Mouse (Mus musculus) layer of hippocampus, postnatal 14 days (tissue): ENCODE data around the gene Mog. TPM values are rescaled to one million over a fixed set of nuclear protein-coding genes. Genes with fewer than 3 reads are reported as not detected.
"Not testable (repeated sequence)": the region's sequence is repeated elsewhere in the genome, so short reads cannot be mapped to it uniquely, and the experiment has no call there.

ENCODE experiments used
- DNase-seq, 2 experiments: peaks; one replicate each; pipeline ENCODE4 v3.0.0; 2021 to 2022; ENCODE audit warnings: low spot score in 2 of 2, mixed read lengths in 1 of 2
- total RNA-seq, 2 experiments: library from RNA; stranded (reverse); gene quantifications; 2 replicates each; pipeline ENCODE4 v1.2.3; 2021

Mog gene
- total RNA-seq, 2 experiments from 2014 or later, result 56.9 to 66.4 TPM

DNA sequence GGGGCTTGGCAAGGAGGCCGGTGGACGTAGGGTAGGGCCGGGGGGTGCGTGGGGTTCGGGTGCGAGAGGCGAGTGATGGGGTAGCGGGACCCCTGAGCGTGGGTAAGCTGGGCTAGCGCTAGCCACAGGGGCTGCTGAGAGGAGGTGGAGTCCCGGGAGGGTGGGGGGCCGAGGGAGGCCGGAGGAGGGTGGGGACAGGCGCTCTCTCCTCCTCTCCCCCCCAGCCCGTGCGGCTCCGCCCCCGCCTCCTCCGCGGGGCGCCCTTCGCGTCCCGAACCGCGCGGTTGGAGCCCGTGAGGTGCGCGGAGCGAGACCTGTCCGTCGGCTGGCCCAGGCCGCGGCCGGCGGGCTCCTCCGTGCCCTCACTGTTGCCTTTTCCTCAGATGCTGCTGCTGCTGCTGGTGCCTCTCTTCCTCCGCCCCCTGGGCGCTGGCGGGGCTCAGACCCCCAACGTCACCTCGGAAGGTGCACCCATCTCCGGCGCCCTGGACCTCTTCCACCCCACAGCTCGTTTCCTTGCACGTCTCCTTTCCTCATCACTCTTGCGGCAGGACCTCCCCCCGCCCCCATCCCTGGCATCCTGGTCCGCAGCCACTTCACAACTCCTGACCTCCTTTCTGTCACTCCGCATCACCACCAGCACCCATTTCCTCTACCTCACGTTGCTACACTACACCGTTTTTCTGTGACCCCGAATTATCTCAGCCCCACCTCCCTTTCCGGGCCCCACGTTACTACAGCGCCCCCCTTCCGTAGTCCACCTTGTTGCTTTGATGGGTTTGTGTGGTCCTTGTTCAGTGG is 23.3 kb upstream of the Mog start:
- DNase-seq, result peak in 1 of 2 experiments; percentile 70

DNA sequence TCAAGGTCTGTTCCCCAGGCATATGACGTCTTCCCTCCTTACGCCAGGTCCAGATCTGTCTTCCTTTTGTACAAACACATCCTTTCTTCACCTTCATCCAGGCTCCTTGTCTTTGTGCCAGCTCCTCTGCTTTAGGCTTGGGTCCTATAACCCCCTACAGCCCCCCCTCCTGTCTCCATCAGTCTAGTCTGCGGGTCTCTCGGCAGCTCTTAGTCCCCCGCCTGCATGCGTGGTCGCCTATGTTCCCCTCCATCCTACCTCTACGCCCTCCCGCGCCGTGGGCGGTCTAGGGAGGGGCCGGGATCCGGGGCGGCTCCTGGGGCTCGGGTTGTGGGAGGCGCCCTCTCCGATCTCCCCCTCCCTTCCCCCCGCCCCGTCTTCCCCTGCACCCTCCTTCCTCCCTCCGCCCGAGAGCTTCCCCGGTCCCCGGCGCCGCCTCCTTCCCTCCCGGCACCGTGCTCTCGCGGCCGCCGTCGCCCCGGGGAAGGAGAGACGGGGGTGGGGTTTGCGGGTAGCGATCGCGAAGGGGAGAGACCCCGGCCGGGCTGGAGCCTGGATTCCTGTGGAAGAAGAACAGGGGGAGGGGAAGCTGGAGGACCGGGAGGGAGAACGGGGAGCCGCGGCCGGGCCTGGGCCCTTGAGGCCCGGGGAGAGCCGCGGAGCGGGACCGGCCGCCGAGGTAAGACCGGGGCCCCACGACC is 22.6 kb upstream of the Mog start, which contains the start of gene Gabbr1:
TSS of gene Gabbr1 (plus strand) at position 356 of the 701 bp plus-strand sequence.
- peak; percentile 78 to 80 for DNase-seq

DNA sequence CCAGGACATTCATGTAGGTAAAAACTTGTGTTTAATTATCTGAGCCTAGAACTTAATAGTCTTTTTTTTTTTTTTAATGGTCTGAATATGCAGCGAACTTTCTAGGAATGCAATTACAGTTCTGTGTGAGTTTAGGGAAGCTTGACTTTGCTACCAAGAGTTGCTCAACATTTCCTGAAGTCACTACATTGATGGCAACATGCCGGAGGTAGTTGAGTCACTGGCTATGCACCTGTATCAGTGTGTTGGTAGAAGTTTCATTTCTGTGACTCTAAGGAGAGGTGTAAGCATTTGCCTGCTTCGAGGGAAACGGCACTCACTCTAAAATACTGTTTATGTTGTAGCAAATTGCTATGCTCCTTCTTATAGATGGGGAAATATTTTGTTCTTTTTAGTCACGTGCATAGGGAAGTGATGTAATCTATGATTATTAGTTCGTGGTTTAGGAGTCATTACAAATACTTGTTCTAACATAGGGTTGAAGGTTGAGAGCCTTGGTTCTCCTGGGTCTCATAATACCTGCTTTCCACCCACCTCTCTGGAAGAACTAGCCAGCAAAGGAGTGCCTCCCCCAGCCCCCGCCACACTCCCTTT is 21.6 kb upstream of the Mog start:
- no peak for DNase-seq

DNA sequence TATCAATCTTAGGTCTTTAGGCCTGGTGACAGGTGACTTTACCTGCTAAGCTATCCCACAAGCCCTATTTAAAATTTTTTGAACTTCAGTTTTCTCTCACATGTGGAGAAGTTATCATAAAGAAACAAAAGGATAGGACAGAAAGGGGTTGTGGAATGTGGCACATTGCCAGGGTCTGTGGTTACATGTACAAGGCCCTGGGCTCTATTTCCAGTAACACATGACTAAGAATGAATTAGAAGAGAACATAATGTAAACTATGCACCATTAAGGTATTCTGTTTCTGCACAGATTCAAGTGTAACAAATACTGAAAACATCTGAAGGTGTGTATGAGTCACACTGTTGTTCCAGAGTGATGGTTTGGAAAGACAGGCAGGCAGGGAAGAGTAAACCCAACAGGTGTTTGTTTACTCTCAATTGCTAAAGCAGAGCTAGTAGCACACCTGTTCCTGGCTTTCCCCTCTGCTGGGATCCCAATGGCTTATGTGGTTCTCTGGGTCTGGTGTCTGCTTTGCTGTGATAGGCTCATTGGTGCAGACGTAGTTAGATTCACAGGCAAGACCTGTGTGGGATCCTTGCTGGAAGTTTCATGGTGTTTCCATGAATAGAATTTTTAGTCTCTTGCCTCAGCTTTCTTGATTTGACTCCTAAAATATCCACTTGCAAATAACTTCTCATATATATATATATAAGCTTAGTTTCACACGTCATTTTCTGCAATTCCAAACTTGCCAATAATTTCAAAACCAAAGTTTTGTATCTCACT is 16.1 kb upstream of the Mog start:
- DNase-seq, result no peak

DNA sequence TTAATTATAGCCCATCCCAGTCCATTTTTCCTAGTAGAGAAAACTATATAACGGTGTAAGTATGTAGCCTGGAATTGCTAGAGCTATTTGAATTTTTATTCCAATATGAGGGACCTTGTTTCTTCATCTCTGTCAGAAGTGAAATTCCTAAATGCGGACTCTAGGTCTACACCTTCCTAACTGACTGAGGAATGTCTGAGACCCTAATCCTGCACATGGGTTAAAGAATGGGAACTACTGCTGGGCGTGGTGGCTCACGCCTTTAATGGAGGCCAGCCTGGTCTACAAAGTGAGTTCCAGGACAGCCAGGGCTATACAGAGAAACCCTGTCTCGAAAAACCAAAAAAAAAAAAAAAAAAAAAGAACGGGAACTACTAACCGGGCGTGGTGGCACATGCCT is 6.0 kb upstream of the Mog start:
- no peak for DNase-seq

DNA sequence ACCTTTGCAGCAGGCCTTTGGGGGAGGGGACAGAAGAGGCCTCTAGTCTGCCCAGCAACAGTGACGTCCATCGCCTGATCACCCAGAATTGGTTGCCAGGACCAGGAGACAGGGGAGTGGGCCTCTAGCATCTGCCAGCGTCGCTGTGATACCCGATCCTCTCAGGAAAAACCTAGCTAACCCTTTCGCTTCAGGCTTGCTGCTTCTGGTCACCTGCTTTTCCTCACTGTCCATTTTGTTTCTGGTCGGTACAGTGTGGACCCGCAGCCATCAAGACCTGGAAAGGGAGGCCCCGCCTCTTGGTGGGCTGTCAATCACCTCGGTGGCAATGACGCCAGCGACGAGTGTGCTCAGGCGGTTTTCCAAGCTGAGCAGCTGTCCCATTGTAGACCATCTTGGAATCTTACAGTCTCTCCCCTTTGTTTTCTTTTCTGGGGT is 5.5 kb upstream of the Mog start:
- DNase-seq, result peak; percentile 96 to 97

DNA sequence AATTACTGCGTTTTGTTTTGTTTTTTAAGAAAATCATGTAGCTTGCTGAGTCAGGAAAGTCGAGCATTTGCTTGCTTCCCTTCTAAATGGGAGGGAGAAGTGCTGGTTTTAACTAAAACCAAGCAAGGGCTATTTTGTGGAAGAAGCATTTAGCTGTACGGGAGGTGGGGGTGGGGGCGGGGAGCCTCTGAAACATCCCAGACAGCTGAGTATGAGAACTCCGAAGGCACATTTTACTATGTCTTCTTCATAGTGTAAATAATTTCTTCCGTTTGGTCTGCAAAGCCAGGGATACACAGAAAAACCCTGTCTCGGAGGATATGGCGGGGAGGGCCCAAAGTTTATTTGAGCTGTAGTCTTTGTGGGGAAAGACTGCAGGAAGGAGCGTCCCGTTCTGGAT is 5.0 kb upstream of the Mog start:
- no peak for DNase-seq

DNA sequence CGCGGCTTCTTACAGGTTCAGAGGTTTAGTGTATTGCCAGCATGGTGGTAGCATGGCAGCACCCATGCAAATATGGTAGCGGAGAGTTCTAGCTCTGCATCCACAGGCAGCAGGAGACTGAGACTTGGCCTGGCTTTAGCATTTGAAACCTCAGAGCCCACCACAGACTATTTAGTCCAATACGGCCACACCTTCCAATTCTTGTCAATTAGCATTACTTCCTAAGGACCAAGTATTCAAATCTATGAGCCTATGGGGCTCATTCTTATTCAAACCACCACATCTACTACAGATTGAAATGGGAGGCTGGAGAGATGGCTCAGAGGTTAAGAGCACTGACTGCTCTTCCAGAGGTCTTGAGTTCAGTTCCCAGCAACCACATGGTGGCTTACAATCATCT is 4.3 kb upstream of the Mog start:
- no peak for DNase-seq

DNA sequence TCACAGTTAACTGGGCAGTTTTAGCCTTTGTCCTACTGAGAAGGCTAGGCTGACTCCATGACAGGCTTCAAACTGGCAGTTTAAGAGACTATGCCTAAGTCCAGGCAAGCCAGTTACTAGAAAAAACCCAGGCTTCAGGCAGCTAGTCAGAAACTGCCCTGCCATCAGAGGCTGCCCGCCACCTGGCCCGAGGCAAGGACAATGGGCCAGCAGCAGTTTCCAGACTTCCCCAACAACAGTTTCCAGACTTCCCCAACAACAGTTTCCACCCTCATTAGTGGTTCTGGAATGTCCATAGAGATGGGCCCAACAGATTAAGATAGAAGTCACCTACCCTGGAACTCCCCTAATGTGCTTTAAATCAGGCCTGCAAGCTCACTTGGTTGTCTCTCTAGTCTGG is 3.2 kb upstream of the Mog start:
- DNase-seq, result no peak

DNA sequence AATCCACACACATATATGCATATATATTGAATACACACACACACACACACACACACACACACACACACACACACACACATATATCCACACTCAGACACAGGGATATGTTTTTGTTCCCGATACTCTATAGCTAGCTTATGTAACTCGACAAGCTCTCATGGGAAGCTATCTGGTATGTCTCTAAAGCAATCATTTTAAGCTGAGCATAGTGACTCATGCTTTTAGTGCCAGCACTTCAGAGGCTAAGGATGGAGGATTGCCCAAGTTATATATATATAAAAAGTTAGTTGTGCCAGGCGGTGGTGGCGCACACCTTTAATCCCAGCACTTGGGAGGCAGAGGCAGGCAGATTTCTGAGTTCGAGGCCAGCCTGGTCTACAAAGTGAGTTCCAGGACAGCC is 4.0 kb downstream of the Mog start:
- not testable (repeated sequence) for DNase-seq

DNA sequence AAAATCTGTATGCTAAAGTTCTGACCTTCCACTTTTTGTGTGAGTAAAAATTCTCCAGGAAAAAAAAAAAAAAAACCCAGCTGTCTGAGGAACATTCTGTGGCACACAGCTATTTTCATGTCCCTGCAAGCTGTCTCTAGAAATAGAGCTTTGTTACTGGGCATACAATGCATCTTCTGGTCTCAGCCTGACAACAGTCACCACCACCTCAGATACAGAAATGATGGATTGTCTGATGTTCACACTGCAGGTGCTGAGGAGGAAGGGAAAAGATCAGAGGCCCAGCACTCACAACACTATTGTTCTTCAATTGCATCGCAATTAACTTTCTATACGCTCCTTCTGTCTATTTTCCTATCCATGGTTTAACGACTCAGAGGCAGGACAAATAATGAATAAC is 4.9 kb downstream of the Mog start:
- DNase-seq, result peak in 1 of 2 experiments; percentile 24

DNA sequence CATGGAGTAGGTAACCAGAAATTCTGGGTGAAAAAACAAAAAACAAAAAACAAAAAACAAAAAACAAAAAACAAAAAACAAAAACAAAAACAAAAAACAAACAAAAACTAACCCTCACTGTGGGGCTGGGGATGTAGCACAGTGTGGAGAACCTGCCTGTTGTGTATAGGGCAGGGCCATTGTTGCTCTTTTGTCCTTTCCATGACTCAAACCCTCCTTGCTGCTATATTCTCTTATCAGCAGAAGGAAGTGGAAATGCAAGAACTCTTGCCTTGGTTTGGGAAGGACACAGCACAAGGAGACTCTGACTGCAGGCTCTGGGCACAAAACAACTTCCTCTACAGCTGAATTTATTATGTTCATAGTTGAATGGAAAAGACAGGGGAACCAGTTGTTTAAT is 6.9 kb downstream of the Mog start:
- no peak for DNase-seq

DNA sequence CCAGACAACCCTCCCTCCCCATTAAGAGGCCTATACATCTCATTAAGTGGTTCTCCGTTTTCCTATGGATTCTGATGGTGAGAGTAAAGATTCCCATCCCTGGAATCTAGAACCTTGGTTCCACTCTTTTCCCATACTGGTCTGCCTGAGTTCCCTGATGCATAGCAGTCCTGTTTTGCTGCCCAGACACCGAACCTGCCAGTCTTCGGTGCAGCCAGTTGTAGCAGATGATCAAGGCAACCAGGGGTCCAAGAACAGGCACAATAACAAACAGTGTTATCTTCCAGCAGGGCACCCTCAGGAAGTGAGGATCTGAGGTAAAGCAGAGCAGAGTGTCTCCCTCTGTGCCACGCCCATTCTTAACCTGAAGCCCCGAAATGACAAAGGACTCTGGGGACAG is 11.1 kb downstream of the Mog start:
- no peak for DNase-seq

DNA sequence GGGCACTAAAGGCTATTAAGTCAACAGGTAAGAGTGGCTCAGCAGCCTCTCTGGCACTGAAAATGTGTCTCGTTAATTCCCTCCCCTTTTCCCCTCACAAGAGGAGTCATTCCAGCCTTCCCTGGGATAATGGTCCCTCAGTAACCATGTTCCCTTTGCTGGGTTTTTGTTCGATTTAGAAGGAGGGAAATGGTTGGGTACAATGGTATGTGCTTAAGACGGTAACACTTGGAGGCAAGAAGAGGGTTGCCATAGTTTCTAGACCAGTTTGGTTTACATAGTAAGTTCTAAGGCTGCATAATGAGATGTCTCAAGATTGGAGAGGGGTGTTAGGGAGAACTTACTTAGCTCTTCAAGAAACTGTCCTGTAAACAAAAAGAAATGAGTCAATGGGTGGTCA is 11.5 kb downstream of the Mog start:
- DNase-seq, result no peak

DNA sequence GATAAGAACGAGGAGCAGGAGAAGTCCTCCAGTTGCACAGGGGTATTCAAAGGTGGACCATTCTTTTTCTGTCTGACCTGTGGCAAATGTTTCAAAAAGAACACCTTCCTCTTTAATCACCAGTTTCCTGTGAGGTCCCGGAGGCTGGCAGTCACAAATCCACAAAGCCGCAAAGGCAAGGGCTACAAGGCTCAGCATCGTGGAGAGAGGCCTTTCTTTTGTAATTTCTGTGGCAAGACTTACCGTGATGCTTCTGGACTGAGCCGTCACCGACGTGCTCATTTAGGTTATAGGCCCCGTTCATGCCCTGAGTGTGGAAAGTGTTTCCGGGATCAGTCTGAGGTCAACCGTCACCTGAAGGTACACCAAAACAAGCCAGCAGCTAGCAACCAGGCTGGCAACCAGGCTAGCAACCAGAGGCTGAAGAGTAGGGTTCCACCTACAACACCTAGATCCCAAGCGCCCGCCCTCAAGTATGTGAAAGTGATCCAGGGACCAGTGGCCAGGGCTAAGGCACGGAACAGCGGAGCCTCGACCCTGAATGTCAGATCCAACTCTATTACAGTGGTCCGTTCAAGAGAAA is 13.6 kb downstream of the Mog start:
- no peak for DNase-seq

DNA sequence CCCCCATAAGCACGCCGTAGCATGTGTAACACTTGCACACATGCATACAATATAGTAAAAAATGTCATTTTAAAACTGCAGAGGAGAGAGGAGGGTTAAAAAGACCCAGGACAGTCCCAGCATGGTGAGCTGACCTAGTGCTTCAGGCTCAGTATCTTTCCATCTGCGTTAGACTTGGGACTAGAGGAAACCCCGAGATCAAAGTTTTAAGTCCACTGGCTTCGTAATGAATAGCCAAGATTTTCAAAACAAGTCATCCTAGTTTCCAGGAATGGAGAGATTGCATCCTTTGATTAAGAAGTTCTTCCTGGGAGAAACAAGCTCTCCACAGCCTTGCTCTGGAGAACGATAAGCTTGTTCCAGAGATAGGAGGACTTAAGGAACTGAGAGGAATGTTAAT is 15.0 kb downstream of the Mog start:
- no peak for DNase-seq

DNA sequence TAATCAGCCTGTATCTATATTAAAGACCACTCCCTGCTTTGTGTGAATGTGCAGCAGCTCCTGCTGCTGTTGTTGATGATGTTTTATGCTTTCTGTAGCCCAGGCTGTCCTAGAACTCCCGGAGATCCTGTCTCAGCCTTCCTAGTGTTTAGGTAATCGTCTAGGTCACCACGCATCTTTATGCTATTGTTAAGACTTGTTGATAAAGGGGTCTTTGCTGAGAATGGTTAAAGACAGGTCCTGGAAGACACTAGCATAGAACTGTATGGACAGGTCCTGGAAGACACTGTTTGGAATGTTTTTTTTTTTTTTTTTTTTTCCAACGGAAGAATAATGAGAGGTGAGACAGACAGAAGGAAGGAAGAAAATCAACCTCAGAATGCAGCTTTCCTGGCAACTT is 19.8 kb downstream of the Mog start:
- DNase-seq, result no peak

DNA sequence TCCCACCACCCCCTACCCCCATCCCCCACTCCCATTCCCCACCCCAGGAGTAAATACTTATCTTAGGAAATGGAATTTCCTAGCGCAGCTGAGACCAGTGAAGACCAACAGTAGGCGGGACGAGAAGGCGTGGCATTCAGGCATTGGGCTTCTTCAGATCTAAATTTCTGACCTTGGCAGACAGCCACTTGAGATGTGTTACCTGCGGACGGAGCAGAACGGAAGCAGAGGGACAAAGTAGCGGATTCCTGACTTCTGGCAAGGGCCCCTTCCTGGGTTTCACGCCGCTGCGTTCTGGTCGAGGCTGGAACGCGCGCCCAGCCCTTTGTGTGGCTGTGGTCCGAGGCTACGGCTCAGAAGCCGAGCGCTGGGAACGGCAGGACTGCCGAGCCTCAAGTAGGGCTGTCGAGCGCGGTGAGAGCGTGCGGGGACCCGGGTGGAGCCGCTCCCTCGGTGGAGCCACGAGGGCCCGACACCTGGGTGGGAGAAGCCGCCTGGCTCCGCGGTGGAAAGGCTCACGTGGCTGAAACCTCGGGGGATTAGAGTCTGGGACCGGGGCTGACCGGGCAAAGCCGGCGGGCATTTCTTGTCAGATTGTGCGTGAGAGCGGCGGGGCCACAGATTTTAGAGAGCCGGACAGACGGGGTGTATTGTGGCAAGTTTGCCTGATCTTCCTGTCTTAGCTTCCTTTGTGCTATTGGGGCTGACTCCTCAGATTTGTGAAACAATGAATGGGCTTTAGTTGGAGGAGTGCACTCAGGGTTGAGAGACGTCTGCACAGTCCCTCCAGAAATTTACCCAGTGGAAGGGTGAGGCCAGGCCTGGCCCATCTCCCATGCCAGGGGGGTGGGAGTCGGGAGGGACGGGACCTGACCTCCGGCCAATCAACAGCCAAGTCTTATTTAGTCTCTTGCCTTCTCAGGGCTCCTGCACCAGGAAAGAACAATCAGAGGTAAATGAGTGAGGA is 20.6 kb downstream of the Mog start:
- peak; percentile 52 to 55 for DNase-seq

DNA sequence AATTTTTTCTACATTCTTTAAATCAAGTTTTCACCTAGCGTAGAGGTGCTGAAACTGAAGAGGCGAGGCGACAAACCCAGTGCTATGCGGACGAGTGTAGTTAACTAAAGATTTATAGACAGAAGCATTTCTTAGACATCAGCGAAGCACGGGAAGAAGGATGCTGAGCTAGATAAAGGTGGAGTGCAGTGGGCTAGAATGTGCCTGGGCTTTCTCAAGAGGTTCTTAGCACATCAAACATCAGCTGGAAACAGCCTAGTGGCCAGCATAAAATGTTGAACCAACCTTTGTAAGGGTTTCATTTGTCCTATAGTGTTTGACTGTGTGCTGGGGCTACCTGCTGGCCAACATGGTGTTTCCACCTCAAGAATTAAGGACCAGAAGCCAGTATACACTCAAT is 22.3 kb downstream of the Mog start, which contains the start of gene Zfp57:
TSS of gene Zfp57 (plus strand) at position 301 of the 400 bp plus-strand sequence.
- no peak for DNase-seq

DNA sequence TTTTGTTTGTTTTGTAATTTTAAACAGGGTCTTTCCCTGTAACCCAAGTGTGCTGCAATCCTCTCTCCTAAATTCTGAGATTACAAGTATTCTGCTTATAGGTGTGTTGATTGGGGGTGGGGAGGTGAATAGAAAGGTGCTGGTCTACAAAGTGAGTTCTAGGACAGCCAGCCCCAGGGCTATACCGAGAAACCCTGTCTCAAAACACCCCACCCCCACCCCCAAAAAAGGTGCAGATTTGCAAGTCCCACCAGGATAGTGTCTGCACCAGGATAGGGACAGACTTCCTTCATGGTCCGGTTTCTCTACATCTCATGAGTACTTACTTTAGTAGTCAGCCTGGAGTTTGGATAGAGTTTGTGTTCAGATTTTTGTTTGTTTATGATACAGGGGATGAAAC is 24.7 kb downstream of the Mog start:
- no peak for DNase-seq
